Mouse (Mus musculus) neural tube, embryonic 11.5 days (tissue): ENCODE measurements around the gene Zdhhc14. TPM values are rescaled to one million over a fixed set of nuclear protein-coding genes. Genes with fewer than 3 reads are reported as not detected.

Source experiments
- ATAC-seq: fragments of 200-750 bp; cut with Nextera tagmentation; 2 replicates; pipeline ENCODE4 v1.8.0; 2017; ENCODE audit warnings: moderate number of reproducible peaks, mild to moderate bottlenecking, moderate TSS enrichment, moderate library complexity; ENCODE audit not compliant: insufficient read depth, low FRiP score, low TSS enrichment
- DNase-seq: peaks from one replicate; pipeline ENCODE4 v3.0.0-alpha.2; 2015; ENCODE audit warnings: low spot score
- H3K27ac ChIP-seq: fragments of 300-500 bp; sonication (generic); 2 replicates; pipeline ENCODE4 v1.5.1; 2014; ENCODE audit warnings: low read depth, mild to moderate bottlenecking, low read length
- H3K27me3 ChIP-seq: fragments of 300-500 bp; sonication (generic); 2 replicates; pipeline ENCODE4 v1.6.1; 2014; ENCODE audit warnings: mild to moderate bottlenecking, low read length, mixed read lengths; ENCODE audit not compliant: control insufficient read depth, insufficient read depth
- H3K36me3 ChIP-seq: fragments of 300-500 bp; sonication (generic); 2 replicates; pipeline ENCODE4 v1.6.1; 2014; ENCODE audit warnings: mild to moderate bottlenecking, low read length, moderate library complexity, mixed read lengths; ENCODE audit not compliant: control insufficient read depth, insufficient read depth
- H3K4me1 ChIP-seq: fragments of 300-500 bp; sonication (generic); 2 replicates; pipeline ENCODE4 v1.6.1; 2014; ENCODE audit warnings: low read length, mixed read lengths; ENCODE audit not compliant: control insufficient read depth, insufficient read depth
- H3K4me2 ChIP-seq: fragments of 300-500 bp; sonication (generic); 2 replicates; pipeline ENCODE4 v1.6.1; 2014; ENCODE audit warnings: low read depth, mild to moderate bottlenecking, moderate library complexity
- H3K4me3 ChIP-seq: fragments of 300-500 bp; sonication (generic); 2 replicates; pipeline ENCODE4 v1.5.1; 2014; ENCODE audit warnings: low read depth, low read length
- H3K9ac ChIP-seq: fragments of 300-500 bp; sonication (generic); 2 replicates; pipeline ENCODE4 v1.6.1; 2014; ENCODE audit warnings: mild to moderate bottlenecking, low read length
- H3K9me3 ChIP-seq: fragments of 300-500 bp; sonication (generic); 2 replicates; pipeline ENCODE4 v1.6.1; 2016; ENCODE audit warnings: low read length; ENCODE audit not compliant: control insufficient read depth
- WGBS: fragments of 180-500 bp; shearing (Covaris S2); extraction: QIAGEN DNeasy Blood & Tissue Kit; methylation state at CpG from one replicate; pipeline ENCODE4 v1.1.7; 2014; 5-methylcytosine and 5-hydroxymethylcytosine counted together
- polyA plus RNA-seq: library from polyadenylated mRNA; unstranded; fragments of >200 nt; fragmentation: Nextera tagmentation; extraction: Ambion mirVana; gene quantifications from 2 replicates; pipeline ENCODE4 v1.2.1, GENCODE M21; 2014

Gene Zdhhc14
- polyA plus RNA-seq, 1 experiment from 2014 or later: 2.6 TPM

DNA sequence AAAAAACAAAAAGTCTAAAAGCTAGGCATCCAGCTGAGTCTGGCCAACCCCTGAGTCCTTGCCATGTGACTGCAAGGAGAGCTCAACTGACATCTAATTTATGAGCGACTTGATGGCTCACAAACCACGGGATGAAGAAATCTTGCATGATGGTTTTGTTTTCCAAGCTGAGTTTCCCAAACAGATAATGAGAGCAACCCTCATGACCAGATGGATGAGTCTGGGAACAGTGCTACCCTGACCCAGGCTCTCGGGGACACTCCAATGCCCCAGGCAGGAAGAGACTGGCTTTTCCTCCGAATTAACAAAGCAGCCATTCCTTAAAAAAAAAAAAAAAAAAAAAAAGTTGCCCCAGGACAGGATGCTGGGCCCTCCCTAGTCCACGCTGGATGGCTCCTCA, 271.9 kb downstream of the Zdhhc14 start:
- Histone ChIP-seq H3K27me3 (no peaks in the 10 kb centered on the region), H3K36me3 (no peaks in the 10 kb centered on the region), H3K9me3 (no peaks in the 10 kb centered on the region), H3K4me3 (no peak overlapping the region), H3K4me1 (no peaks in the 10 kb centered on the region), H3K27ac (no peak overlapping the region), H3K4me2 (no peak overlapping the region), H3K9ac (no peak overlapping the region)
- WGBS: 56% methylated on average over 5 of the region's 5 CpGs
- no peak for DNase-seq
- no peak for ATAC-seq

DNA sequence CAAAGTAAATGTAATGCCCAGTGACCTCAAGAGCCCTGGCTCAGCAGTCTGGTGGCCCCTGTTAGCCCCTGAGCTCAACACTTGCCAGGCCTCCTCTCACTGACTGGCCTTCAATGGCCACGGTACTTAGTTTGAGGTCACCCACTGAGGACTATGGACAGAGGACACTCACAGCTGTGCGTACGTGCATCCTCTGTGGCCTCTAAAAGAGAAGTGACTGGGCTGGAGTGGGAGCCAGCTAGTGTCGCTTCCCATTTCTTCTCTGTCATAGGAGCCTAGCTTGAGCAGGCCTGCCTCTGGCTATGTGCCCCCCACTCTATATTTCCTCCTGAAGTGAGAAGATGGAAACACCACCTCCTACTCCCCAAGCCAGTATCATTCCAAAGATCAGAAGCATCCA, 273.4 kb downstream of the Zdhhc14 start:
- DNase-seq (no peak), ATAC-seq (no peak)

DNA sequence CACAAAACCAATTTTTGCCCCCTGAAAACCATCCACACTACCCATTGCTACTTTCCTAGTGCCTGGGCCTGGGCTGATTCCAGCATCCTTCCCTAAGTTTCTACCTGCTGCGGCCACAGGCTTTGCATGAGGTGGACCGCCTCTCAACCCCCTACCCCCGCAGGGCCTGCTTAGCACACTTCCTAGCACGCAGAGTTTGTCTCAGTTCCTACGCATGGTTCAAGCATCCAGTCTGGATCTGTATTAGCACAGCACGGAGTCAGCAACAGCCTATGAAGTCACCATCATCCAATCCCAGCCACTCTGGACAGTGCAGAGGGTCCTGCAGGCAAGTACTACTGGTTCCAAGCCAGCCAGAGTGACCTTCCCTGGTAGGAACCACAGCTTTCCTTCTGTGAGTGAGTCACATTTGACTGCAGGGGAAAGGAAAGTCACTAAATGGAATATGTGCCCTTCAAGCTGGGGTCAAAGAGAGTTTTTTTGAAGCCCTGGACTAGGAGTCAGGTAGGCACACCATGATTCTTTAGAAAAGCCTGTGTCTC, 275.9 kb downstream of the Zdhhc14 start:
- WGBS: 71% methylated on average over 6 of the region's 6 CpGs
- Histone ChIP-seq H3K27me3 (no peaks in the 10 kb centered on the region), H3K4me2 (no peak overlapping the region), H3K4me3 (no peak overlapping the region), H3K9ac (no peak overlapping the region), H3K36me3 (no peaks in the 10 kb centered on the region), H3K4me1 (0 out of 2 replicates have a peak, but pooled peaks cover 2% of the 10 kb centered on the region), H3K9me3 (no peaks in the 10 kb centered on the region), H3K27ac (no peak overlapping the region)
- DNase-seq (no peak), ATAC-seq (no peak)

More for the DNA sequence above, 273.4 kb downstream of the Zdhhc14 start:
- Histone ChIP-seq H3K4me1 (0 out of 2 replicates have a peak, but pooled peaks cover 2% of the 10 kb centered on the region), H3K27me3 (no peaks in the 10 kb centered on the region), H3K9me3 (no peaks in the 10 kb centered on the region), H3K36me3 (no peaks in the 10 kb centered on the region), H3K4me2 (no peak overlapping the region), H3K4me3 (no peak overlapping the region), H3K27ac (no peak overlapping the region), H3K9ac (no peak overlapping the region)
- 68% methylated on average over 4 of the region's 4 CpGs for WGBS

DNA sequence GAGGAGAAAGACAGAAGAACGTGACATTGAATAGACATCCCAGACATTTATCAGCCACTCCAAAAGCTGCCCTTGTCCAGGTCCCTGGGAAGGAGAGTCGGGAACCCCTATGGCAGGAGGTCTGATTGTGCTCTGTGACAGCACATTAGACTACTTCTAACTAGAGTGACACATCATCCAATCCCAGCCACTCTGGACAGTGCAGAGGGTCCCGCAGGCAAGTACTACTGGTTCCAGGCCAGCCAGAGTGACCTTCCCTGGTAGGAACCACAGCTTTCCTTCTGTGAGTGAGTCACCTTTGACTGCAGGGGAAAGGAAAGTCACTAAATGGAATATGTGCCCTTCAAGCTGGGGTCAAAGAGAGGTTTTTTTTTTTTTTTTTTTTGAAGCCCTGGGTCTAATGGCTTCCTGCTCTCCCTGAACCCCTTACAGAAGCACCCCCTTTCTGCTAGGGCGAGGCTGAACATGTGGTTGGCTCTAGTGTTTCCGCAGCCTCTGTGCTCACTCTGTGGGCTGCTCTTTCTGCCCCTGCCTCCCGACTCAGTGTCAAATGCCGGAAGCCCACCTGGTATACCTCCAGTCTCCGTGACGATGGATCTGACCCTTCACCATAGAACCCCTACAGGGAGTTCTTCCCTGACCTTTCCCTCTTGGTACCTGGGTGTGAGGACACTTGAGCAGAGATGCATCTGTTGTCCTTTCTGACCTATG, 276.6 kb downstream of the Zdhhc14 start:
- H3K27ac ChIP-seq: no peak overlapping the region
- no peaks in the 10 kb centered on the region for H3K36me3 ChIP-seq
- H3K9ac ChIP-seq: no peak overlapping the region
- no peaks in the 10 kb centered on the region for H3K27me3 ChIP-seq
- ATAC-seq: no peak
- H3K4me1 ChIP-seq: 0 out of 2 replicates have a peak, but pooled peaks cover 2% of the 10 kb centered on the region
- no peak for DNase-seq
- H3K4me2 ChIP-seq: no peak overlapping the region
- no peaks in the 10 kb centered on the region for H3K9me3 ChIP-seq
- no peak overlapping the region for H3K4me3 ChIP-seq
- WGBS: 82% methylated on average over 9 of the region's 9 CpGs

DNA sequence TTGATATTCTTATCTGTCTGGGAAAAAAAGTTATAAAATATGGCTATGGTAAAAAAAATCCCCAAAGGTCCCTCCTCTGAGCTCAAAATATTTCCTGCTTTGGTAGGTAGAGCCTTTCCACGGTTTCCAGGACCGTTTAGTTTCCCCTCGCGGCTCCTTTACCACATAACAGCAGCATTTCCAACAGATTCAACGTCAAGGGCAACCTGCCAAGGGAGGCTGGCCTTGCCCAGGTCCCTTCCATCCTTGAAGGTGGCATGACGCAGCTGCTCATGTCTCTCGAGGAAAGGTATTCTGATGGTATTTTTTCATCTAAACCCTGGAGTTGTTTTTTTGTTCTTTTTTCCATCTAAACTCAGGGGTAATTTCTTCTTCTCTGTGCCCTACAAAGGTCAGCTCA, 277.4 kb downstream of the Zdhhc14 start:
- H3K9ac ChIP-seq: no peak overlapping the region; the same call in 1 of the 2 replicates
- H3K27me3 ChIP-seq: no peaks in the 10 kb centered on the region
- DNase-seq: no peak
- no peaks in the 10 kb centered on the region for H3K9me3 ChIP-seq
- H3K4me1 ChIP-seq: 0 out of 2 replicates have a peak, but pooled peaks cover 2% of the 10 kb centered on the region
- H3K36me3 ChIP-seq: no peaks in the 10 kb centered on the region
- no peak overlapping the region for H3K4me3 ChIP-seq
- ATAC-seq: no peak
- peak overlapping the region; percentile 41 for H3K4me2 ChIP-seq
- 0 out of 2 replicates have a peak overlapping the region, but pooled peaks have one; percentile 20 for H3K27ac ChIP-seq
- WGBS: 51% methylated on average over 7 of the region's 7 CpGs

DNA sequence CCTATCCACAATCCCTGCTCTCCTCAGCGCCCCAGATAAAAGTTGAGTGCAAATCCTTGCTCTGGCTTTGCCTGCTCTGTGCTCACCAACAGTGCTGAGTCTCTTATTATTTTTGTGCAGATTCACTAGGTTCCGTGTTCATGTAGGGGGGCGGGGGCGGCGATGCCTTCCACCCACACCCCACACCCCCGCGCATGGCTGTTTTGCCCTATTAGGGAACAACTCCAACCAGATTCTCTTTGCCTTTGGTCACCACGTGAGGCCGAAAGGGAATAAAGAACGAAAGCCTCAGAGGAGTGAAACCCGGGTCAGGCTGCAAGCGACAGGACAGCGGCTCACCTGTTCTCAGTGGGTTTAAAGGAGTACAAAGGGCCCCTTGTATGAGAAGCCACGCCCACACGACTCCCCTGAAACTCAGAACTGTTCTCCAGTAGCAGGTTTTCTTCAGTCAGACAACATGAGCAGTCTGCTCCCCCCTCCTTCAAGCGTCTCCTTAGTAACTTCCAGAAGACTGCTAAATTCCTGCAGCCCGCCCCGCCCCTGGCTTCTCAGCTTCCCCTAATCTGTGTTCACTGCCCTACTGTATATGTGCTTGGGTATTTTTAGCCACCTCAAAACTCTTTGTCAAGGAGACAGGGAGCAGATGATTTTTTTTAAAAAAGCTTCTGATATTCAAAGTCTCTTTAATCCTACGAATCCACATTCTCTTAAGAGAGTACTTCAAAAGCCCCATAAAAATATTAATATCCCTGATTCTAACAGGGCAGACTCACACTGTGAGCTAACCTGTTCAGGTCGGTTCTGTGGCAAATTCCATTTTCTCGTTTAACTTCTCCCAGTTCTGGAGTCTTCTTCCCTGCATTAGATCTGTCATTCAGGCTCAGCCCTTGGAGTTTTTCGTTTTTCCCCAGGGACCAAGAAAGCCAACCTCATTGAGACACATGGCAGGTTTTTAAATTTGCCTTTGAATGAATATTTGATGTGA, 278.2 kb downstream of the Zdhhc14 start:
- Histone ChIP-seq H3K4me2 (peak overlapping the region; percentile 41), H3K27ac (0 out of 2 replicates have a peak overlapping the region, but pooled peaks have one; percentile 20), H3K4me3 (peak overlapping the region; percentile 18; the same call in 1 of the 2 replicates), H3K4me1 (0 out of 2 replicates have a peak, but pooled peaks cover 2% of the 10 kb centered on the region), H3K27me3 (no peaks in the 10 kb centered on the region), H3K9me3 (no peaks in the 10 kb centered on the region), H3K9ac (peak overlapping the region; percentile 42), H3K36me3 (no peaks in the 10 kb centered on the region)
- WGBS: 12% methylated on average over 22 of the region's 22 CpGs
- ATAC-seq (peak; percentile 65; the same call in 1 of the 2 replicates), DNase-seq (peak; percentile 74)

DNA sequence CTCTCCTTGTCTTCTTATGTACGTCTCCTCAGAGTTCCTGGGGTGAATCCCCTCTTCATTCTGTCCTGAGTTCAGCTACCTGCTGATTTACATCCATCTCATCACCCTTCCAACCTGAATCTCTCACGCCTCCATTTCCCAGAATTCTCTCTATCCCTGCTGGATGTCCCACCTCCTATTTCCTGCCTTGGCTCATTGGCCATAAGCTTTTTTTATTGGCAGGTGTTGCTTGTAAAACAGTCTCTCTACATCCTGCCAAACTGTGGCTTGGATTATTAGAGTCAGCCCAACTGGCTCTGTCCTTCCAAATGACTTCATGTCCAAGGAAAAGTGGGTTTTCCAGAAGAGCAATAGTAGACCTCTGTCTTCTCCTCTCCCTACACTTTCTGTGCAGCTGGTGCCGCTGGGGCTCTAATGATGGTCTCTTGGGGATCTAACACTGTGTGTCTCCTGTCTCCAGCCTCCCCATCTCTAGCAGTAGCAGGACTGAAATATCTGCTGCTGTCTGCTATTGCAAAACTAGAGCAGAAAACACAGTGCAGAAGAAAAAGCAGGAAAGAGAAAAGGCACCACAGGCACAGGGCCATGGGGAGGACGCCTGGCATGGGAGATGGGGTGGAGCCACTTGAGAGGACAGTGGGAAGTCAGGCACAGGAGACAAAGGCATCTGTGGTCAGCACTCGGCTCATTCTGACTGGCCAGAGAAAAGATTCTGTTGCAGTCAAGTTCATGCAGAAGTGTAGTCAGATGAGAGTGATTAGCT, 288.0 kb downstream of the Zdhhc14 start:
- DNase-seq: no peak
- H3K4me1 ChIP-seq: no peaks in the 10 kb centered on the region
- H3K9me3 ChIP-seq: no peaks in the 10 kb centered on the region
- no peak overlapping the region for H3K4me3 ChIP-seq
- no peak overlapping the region for H3K27ac ChIP-seq
- no peak for ATAC-seq
- H3K9ac ChIP-seq: no peak overlapping the region
- no peaks in the 10 kb centered on the region for H3K27me3 ChIP-seq
- WGBS: 73% methylated on average over 5 of the region's 5 CpGs
- H3K36me3 ChIP-seq: no peaks in the 10 kb centered on the region
- no peak overlapping the region for H3K4me2 ChIP-seq

DNA sequence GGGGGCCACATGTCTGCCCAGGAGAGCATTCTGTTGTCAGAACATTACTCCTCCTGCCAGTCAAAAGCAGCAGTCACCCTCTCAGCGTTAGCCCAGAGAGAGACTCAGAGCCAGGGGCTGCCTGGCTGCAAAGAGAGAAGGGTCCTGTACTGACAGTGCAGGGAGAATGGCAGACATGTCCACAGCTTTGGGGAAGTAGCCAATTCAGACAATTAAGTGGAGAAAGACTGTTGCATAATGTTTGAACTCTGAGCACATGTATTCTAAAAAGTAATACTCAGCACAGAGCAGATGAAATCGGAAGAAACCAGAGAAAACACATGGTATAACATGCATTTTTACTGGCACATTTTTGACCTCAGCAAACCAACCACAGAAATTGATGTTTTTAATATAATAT, 292.9 kb downstream of the Zdhhc14 start:
- Histone ChIP-seq H3K4me1 (no peaks in the 10 kb centered on the region), H3K9ac (no peak overlapping the region), H3K27me3 (no peaks in the 10 kb centered on the region), H3K4me2 (no peak overlapping the region), H3K9me3 (no peaks in the 10 kb centered on the region), H3K27ac (no peak overlapping the region), H3K36me3 (no peaks in the 10 kb centered on the region), H3K4me3 (no peak overlapping the region)
- DNase-seq: no peak
- 56% methylated on average over 2 of the region's 2 CpGs for WGBS
- ATAC-seq: no peak
